Mouse (Mus musculus) stomach, embryonic 14.5 days (tissue): ENCODE data around the gene Bcas3. TPM values are rescaled to one million over a fixed set of nuclear protein-coding genes. Genes with fewer than 3 reads are reported as not detected.
A peak's percentile ranks its signal among the peaks of the same experiment; 100 is the strongest.

Experiments
- ATAC-seq: fragments of 200-750 bp; cut with Nextera tagmentation; 2 replicates; pipeline ENCODE4 v1.8.0; 2017; ENCODE audit warnings: low read depth, moderate TSS enrichment; ENCODE audit not compliant: insufficient number of reproducible peaks, insufficient read depth, low FRiP score
- H3K27ac ChIP-seq: fragments of 300-500 bp; sonication (generic); 2 replicates; pipeline ENCODE4 v1.5.1; 2014; ENCODE audit warnings: mild to moderate bottlenecking, low read length, moderate library complexity, mixed read lengths
- H3K27me3 ChIP-seq: fragments of 300-500 bp; sonication (generic); 2 replicates; pipeline ENCODE4 v1.6.1; 2014; ENCODE audit warnings: low read length, control low read depth, mixed read lengths; ENCODE audit not compliant: control insufficient read depth, insufficient read depth
- H3K36me3 ChIP-seq: fragments of 300-500 bp; sonication (generic); 2 replicates; pipeline ENCODE4 v1.6.1; 2014; ENCODE audit warnings: mild to moderate bottlenecking, control low read depth, low read length, moderate library complexity, mixed read lengths; ENCODE audit not compliant: control insufficient read depth, insufficient read depth
- H3K4me1 ChIP-seq: fragments of 300-500 bp; sonication (generic); 2 replicates; pipeline ENCODE4 v1.6.1; 2014; ENCODE audit warnings: low read length, control low read depth, mixed read lengths; ENCODE audit not compliant: control insufficient read depth, insufficient read depth
- H3K4me2 ChIP-seq: fragments of 300-500 bp; sonication (generic); replicated peaks from 2 replicates; pipeline ENCODE4 v1.6.1; 2014; ENCODE audit warnings: low read depth, low read length, control low read depth
- H3K4me3 ChIP-seq: fragments of 300-500 bp; sonication (generic); 2 replicates; pipeline ENCODE4 v1.5.1; 2014; ENCODE audit warnings: low read depth, low read length, control low read depth
- H3K9ac ChIP-seq: fragments of 300-500 bp; sonication (generic); replicated peaks from 2 replicates; pipeline ENCODE4 v1.6.1; 2014; ENCODE audit warnings: low read depth, mild to moderate bottlenecking, control low read depth, low read length, moderate library complexity, mixed read lengths
- H3K9me3 ChIP-seq: fragments of 300-500 bp; sonication (generic); 2 replicates; pipeline ENCODE4 v1.6.1; 2016; ENCODE audit warnings: low read depth, low read length, control low read depth; ENCODE audit not compliant: control insufficient read depth
- WGBS: fragments of 180-500 bp; shearing (Covaris S2); extraction: QIAGEN DNeasy Blood & Tissue Kit; methylation state at CpG from one replicate; pipeline ENCODE4 v1.1.7; 2014; 5-methylcytosine and 5-hydroxymethylcytosine counted together
- polyA plus RNA-seq: library from polyadenylated mRNA; unstranded; fragments of >200 nt; fragmentation: Nextera tagmentation; extraction: Ambion mirVana; gene quantifications from 2 replicates; pipeline ENCODE4 v1.2.1, GENCODE M21; 2014

Gene Bcas3
- polyA plus RNA-seq, 1 experiment from 2014 or later: 20.4 TPM

DNA sequence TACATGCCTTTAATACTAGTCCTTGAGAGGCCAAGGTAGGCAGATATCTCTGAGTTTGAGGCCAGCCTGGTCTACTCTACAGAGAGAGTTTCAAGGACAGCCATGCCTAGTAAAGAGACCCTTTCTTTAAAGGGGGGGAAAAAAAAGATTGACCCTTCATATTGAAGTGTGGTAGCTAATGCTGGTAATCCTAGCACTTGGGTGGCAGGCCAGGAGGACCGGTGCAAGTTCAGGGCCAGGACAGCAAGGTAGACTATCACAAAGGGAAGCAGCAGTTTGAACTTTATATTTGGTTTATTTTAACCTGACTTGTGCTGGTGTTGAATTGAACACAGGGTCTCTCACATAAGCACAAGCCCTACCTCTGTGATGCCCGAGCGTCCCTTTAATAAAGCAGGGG, 39.6 kb upstream of the Bcas3 start:
- WGBS: 88% methylated on average over 3 of the region's 3 CpGs
- H3K9ac ChIP-seq: no peak overlapping the region

GRCm38 (mm10) chr11:85323567-85324330, 29.2 kb upstream of the Bcas3 start:
- no peak for ATAC-seq
- 89% methylated on average over 9 of the region's 9 CpGs for WGBS
- no peak overlapping the region for H3K4me3 ChIP-seq

More for the DNA sequence above, 39.6 kb upstream of the Bcas3 start:
- H3K4me2 ChIP-seq: peak overlapping the region; percentile 85
- H3K4me1 ChIP-seq: peaks cover 8% of the 10 kb centered on the region; the same call in 1 of the 2 replicates
- no peak overlapping the region; the same call in 1 of the 2 replicates for H3K27ac ChIP-seq
- no peaks in the 10 kb centered on the region for H3K27me3 ChIP-seq
- no peaks in the 10 kb centered on the region for H3K9me3 ChIP-seq
- no peaks in the 10 kb centered on the region; the same call in none of the 2 replicates for H3K36me3 ChIP-seq
- no peak for ATAC-seq
- peak overlapping the region; percentile 98; the same call in 1 of the 2 replicates for H3K4me3 ChIP-seq

GRCm38 (mm10) chr11:85328717-85329116, 24.2 kb upstream of the Bcas3 start:
- no peak overlapping the region for H3K4me2 ChIP-seq
- no peaks in the 10 kb centered on the region for H3K4me1 ChIP-seq
- no peak for ATAC-seq
- WGBS: 91% methylated on average over 3 of the region's 3 CpGs
- H3K9me3 ChIP-seq: no peaks in the 10 kb centered on the region
- H3K36me3 ChIP-seq: peaks cover 11% of the 10 kb centered on the region
- H3K9ac ChIP-seq: no peak overlapping the region
- no peak overlapping the region for H3K27ac ChIP-seq
- no peak overlapping the region for H3K4me3 ChIP-seq
- H3K27me3 ChIP-seq: no peaks in the 10 kb centered on the region

More at GRCm38 (mm10) chr11:85323567-85324330, 29.2 kb upstream of the Bcas3 start:
- Histone ChIP-seq H3K27me3 (no peaks in the 10 kb centered on the region), H3K36me3 (no peaks in the 10 kb centered on the region), H3K4me2 (no peak overlapping the region), H3K27ac (no peak overlapping the region), H3K9ac (no peak overlapping the region), H3K9me3 (no peaks in the 10 kb centered on the region), H3K4me1 (no peaks in the 10 kb centered on the region)

- no peak overlapping the region for H3K9ac ChIP-seq
- ATAC-seq: no peak
- WGBS: 82% methylated on average over 7 of the region's 7 CpGs
- no peak overlapping the region for H3K4me2 ChIP-seq
- H3K27ac ChIP-seq: no peak overlapping the region
- peaks cover 16% of the 10 kb centered on the region for H3K36me3 ChIP-seq
- H3K27me3 ChIP-seq: no peaks in the 10 kb centered on the region
- no peaks in the 10 kb centered on the region for H3K9me3 ChIP-seq
- no peaks in the 10 kb centered on the region for H3K4me1 ChIP-seq
- H3K4me3 ChIP-seq: no peak overlapping the region
These were observed 23.6 kb upstream of the Bcas3 start for GRCm38 (mm10) chr11:85329167-85329894.

DNA sequence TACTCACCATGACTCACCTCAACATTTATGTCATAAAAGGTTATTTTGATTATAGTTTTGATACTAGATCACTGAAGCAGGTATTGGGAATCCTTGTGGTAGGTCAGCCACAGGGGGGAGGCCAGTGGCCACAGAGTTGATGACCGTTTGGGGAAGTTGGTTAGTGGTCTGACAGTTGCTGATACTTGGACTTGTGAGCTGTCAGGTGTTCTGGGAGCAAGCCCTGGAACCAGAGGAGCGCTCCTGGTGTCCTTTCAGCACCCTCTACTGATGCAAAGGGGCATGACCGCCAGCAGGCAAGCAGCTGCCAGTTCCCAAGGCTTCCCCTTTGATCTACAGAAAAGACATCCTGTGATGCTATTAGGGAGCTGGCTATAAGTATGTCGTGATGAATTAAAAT, 18.2 kb upstream of the Bcas3 start:
- no peaks in the 10 kb centered on the region for H3K9me3 ChIP-seq
- peaks cover 31% of the 10 kb centered on the region for H3K36me3 ChIP-seq
- H3K4me3 ChIP-seq: no peak overlapping the region
- no peaks in the 10 kb centered on the region for H3K4me1 ChIP-seq
- no peaks in the 10 kb centered on the region for H3K27me3 ChIP-seq
- no peak overlapping the region for H3K4me2 ChIP-seq
- 52% methylated on average over 4 of the region's 4 CpGs for WGBS
- no peak for ATAC-seq
- H3K9ac ChIP-seq: no peak overlapping the region
- no peak overlapping the region for H3K27ac ChIP-seq

DNA sequence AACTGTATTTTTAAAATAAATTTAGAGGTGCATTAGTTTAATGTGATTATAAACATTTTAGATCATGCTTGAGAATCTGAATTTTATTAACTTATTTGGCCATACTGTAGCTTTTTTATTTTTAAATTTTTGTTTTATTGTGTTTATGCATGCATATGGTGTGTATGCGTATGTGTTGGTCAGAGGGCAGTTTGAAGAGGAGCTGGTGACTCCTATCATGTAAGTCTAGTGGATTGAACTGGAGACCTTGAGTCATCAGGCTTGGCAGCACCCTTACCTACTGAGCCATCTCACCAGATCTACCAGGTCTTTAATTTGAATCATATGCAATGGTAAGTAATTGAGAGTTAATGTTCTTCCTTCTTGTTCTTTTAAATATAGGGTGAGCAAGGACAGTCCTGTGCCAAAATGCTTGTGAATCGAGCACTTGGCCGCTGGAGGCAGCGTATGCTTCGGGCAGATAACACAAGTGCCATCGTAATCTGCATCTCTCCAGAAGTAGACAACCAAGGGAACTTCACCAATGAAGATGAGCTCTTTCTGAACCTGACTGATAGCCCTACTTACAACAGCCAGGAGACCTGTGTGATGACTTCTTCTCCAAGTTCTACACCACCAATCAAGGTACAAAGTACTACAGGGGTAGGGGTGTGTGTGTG, 13.7 kb upstream of the Bcas3 start:
- H3K27ac ChIP-seq: no peak overlapping the region
- no peaks in the 10 kb centered on the region for H3K27me3 ChIP-seq
- peaks cover 24% of the 10 kb centered on the region for H3K36me3 ChIP-seq
- H3K9me3 ChIP-seq: no peaks in the 10 kb centered on the region
- H3K4me3 ChIP-seq: no peak overlapping the region
- peak; percentile 80; the same call in 1 of the 2 replicates for ATAC-seq
- no peak overlapping the region for H3K4me2 ChIP-seq
- 94% methylated on average over 6 of the region's 6 CpGs for WGBS
- no peaks in the 10 kb centered on the region for H3K4me1 ChIP-seq
- H3K9ac ChIP-seq: no peak overlapping the region

DNA sequence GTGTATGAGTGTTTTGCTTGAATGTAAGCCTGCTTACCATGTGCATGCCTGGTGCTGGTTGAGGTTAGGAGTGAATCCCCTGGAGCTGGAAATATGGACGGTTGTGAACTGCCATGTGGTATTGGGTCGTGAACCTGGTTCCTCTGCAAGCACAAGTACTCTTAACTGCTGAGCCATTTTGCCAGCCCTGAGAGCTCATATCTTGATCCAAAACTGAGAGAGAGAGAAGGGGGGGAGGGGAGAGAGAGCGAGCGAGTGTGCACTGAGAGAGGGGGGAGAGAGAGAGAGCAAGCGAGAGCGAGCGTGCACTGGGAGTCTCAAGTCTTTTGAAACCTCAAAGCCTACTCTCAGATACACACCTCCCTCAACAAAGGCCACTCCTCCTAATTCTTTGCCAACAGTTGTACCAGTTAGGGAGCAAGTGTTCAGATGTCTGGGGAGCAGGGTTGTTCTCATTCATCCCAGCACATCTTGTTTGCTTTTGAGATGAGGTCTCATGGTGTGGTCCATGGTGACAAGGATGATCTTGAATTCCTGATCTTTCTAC, 12.8 kb upstream of the Bcas3 start:
- Histone ChIP-seq H3K9ac (no peak overlapping the region), H3K27me3 (no peaks in the 10 kb centered on the region), H3K27ac (no peak overlapping the region), H3K9me3 (no peaks in the 10 kb centered on the region), H3K4me2 (no peak overlapping the region), H3K36me3 (peaks cover 25% of the 10 kb centered on the region), H3K4me3 (no peak overlapping the region), H3K4me1 (no peaks in the 10 kb centered on the region)
- 80% methylated on average over 7 of the region's 7 CpGs for WGBS
- ATAC-seq: no peak

DNA sequence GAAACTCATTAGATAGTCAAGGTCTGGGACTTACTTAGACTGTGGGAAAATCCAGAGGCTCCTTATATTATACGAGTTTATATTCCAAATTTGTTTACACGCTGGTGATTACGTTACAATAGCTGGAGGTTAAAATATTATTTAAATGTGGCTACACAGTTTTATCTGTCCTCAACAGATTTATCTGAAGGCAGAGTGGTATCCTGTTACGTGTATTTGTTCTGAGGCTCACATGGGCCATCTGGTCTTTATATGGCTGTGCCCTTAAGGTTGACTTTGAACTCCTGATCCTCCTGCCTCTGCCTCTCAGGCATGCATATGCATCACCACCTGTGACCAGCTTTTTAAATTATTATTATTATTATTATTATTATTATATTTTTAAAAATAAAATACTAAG, 852 bp downstream of the Bcas3 start:
- ATAC-seq: no peak
- Histone ChIP-seq H3K9ac (no peak overlapping the region), H3K27me3 (no peaks in the 10 kb centered on the region)

More for the DNA sequence above, 852 bp downstream of the Bcas3 start:
- Histone ChIP-seq H3K27ac (no peak overlapping the region), H3K4me3 (peak overlapping the region; percentile 57), H3K4me2 (peak overlapping the region; percentile 59), H3K4me1 (0 out of 2 replicates have a peak, but pooled peaks cover 4% of the 10 kb centered on the region), H3K36me3 (no peaks in the 10 kb centered on the region), H3K9me3 (no peaks in the 10 kb centered on the region)
- 63% methylated on average over 4 of the region's 4 CpGs for WGBS
